Mouse (Mus musculus) Patski (cell line): ENCODE measurements at regions not wholly inside any gene's neighbourhood (a gene's known extent, or its start where the extent isn't known, plus 50 kb on each side); places are given as distances from the start of the nearest gene placed in this dataset.

Experiments
- ATAC-seq: fragments of 100-300 bp; one replicate; pipeline ENCODE4 v1.8.0; 2021
- CTCF ChIA-PET: fragments of 350-600 bp; sonication (Branson Sonifier 250); formaldehyde crosslinking; loops from one replicate; lab custom pipeline; 2022; ENCODE audit warnings: inconsistent platforms; lab: Charles Lee
- POLR2A ChIA-PET: fragments of 350-600 bp; sonication (Branson Sonifier 250); formaldehyde crosslinking; loops from one replicate; lab custom pipeline; 2022; ENCODE audit warnings: antibody characterized with exemption, inconsistent platforms; lab: Charles Lee
- DNase-seq: peaks from one replicate; pipeline ENCODE4 v3.0.0-alpha.2; 2011; ENCODE audit warnings: low read depth, low spot score
- H3K27me3 ChIP-seq: fragments of 371-371 bp; one replicate; pipeline ENCODE4 v1.5.1; 2021
- CTCF ChIP-seq: fragments of 100-300 bp; IDR thresholded peaks from one replicate; pipeline ENCODE4 v1.5.1; 2021
- in situ Hi-C: fragments of 300-500 bp; cut with MboI; formaldehyde crosslinking; loops from 3 replicates; pipeline ENCODE4 v1.11.1; 2018; ENCODE audit warnings: low pct_unique_long_range_greater_than_20kb, mixed read lengths

DNA sequence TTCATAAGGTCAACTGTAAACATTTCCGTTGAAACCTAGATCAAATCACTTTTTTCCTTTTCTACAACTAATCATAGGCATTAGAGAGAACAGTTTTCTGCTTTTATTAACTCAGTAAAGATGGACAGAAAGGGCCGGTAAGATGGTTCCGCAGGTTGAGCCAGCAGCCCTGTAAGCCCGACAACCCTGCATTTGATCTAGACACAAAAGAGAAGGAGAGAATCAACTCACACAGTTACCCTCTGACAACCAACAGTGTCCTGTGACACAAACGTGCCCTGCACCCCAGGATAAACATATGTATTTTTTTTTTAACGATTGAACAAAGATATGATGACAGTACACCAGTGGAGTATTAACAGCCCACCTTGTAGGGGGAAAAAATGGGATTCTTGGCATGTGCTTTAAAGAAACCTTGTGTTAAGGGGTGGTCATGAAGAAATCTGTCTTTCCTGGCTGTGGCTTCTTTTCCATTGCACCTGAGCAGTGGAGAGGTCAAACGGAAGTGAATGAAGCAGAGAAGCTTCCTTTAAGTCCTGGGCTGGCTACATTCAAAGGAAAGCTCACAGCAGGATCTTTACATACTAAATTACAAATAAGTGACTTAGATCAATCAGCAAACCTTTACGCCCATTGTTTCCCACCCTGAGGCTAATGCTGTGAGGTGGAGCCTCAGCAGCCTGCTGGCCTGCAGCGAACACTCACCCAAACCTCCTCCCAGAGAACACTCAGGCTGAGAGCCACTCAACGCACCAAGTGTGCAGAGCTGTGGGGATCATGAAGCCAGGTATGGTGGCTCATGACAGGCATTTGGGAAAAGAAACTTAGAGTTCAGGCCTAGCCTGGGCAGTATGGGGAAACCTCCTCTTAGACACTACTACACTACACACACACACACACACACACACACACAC, 66.8 kb upstream of the Arhgap29 start:
- ChIA-PET CTCF (interaction anchor here (0.8 to 4.3 kb wide), 21 partner anchors 13 to 257 kb away, joined by 3 to 34 read pairs (median 4); no protein-coding TSS in a partner anchor), POLR2A (interaction anchor here (0.7 to 1.9 kb wide), 2 partner anchors 68 to 128 kb away, joined by 4 to 5 read pairs; no protein-coding TSS in a partner anchor)
- no peak for ATAC-seq
- no peaks in the 10 kb centered on the region for H3K27me3 ChIP-seq
- no peak for DNase-seq
- in situ Hi-C loops, result loop anchor here (5.0 to 10.0 kb wide), 4 partner anchors 72 to 749 kb away; partner anchors contain the start of gene Gclm
- TF ChIP-seq CTCF, result no peak

DNA sequence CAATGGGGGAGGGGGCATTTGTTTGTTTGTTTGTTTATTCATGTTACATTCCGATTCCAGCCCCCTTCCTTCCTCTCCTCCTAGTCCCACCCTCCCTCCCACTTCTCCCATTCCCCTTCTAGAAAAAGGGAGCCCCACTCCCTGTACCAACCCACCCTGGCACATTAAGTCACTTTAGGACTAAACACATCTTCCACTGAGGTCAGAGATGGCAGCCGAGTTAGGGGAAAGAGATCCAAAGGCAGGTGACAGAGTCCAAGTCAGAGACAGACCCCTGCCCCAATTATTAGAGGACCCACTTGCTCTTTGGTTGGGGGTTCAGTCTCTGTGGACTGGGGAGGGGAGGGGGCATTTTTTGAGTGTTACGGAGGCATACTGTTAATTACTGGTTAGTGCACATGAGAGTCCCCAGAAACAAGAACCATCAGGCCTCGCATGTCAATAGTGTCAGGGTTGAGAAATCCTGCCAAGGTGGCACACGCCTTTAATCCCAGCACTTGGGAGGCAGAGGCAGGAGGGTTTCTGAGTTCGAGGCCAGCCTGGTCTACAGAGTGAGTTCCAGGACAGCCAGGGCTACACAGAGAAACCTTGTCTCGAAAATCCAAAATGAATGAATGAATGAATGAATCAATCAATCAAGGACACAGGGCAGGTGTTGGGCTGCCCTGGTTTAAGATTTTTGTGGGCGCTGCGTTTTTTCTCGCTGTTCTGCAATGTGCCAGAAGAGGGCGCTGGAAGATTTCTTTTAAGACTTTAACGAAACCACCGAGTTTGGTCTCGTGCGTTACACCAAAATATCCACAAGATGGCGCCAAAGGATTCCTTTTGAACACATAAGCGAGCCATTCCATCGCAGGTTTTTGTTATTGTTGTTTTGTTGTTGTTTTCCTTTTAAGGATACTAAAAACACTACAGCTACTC, 67.8 kb upstream of the Arhgap29 start:
- ChIA-PET POLR2A (interaction anchor here (1.1 kb wide), 1 partner anchor 238 kb away, joined by 3 read pairs; no protein-coding TSS in a partner anchor), CTCF (interaction anchor here (0.8 to 4.3 kb wide), 17 partner anchors 14 to 256 kb away, joined by 3 to 34 read pairs (median 3); no protein-coding TSS in a partner anchor)
- no peaks in the 10 kb centered on the region for H3K27me3 ChIP-seq
- peak; percentile 99 for TF ChIP-seq CTCF
- in situ Hi-C loops, result loop anchor here (5.0 to 10.0 kb wide), 4 partner anchors 73 to 750 kb away; partner anchors contain the start of gene Gclm
- no peak for ATAC-seq
- DNase-seq, result no peak

DNA sequence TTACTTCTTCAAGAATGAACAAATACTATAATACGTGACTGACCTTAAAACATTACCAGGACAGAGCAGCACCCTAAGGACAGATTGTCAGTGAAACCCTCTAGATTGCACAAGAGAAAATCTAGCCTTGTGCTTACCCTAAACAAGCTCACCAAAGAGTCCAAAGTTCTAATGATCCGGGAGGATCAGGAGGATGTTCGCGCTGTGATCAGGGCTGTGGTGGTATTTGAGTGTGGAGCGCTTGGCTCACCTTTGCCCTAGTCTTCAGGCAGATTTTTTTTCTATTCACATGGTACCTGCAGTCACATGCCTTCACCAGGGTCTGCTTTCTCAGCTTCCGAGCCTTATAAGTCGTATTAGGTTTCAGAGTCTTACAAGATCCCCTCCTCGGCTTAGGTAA, 65.3 kb upstream of the Abcd3 start:
- CTCF ChIA-PET, result interaction anchor here (1.2 kb wide), 1 partner anchor 242 kb away, joined by 4 read pairs; no protein-coding TSS in a partner anchor
- in situ Hi-C loops, result loop anchor here (10.0 kb wide), 1 partner anchor 754 kb away; no protein-coding TSS in a partner anchor
- no peak for ATAC-seq

DNA sequence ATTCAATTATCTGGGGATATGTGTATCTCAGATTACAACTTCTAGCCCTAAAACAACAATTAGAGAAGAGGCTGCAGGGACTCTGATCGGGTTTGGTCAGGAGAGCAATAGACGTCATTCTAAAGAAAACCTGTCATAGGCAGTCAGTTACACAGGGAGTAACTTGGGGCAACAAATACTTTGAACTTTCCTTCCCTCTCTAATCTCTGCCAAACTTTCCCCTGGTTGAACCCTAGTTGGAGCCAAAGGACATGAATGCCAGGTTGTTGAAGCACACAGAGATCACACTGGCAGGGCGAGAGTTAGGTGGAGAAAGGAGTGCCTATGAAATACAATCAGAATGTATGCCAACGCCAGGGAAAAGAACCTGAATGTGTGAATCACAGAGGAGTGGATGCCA, 60.0 kb upstream of the Abcd3 start:
- TF ChIP-seq CTCF, result no peak
- POLR2A ChIA-PET, result no interaction called here
- CTCF ChIA-PET, result interaction anchor here (1.0 kb wide), 1 partner anchor 335 kb away, joined by 3 read pairs; no protein-coding TSS in a partner anchor
- ATAC-seq, result no peak
- no peaks in the 10 kb centered on the region for H3K27me3 ChIP-seq
- in situ Hi-C loops, result loop anchor here (5.0 kb wide), 1 partner anchor 333 kb away; no protein-coding TSS in a partner anchor
- DNase-seq, result no peak

More for the DNA sequence above, 65.3 kb upstream of the Abcd3 start:
- H3K27me3 ChIP-seq, result no peaks in the 10 kb centered on the region
- TF ChIP-seq CTCF, result no peak
- no peak for DNase-seq
- POLR2A ChIA-PET, result no interaction called here

DNA sequence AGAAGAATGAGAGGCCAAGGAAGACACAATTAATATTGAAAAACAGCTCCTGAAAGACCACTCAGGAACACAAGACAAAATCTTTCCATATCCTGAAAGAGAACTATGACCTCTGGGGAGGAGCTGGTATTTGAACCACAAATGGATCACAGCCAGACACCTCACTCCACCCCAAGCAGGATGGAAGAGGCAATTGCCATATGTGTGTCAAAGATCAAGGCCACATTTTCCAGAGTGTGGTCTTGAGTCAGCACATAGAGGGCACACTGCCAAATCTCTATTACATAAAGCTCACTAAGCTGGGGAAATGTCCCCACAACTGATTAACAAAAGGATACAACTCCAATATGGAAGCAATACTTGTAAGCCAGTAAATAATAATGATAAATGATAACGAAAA, 59.5 kb upstream of the Abcd3 start:
- CTCF ChIA-PET, result interaction anchor here (1.0 kb wide), 1 partner anchor 335 kb away, joined by 3 read pairs; no protein-coding TSS in a partner anchor
- POLR2A ChIA-PET, result no interaction called here
- no peak for TF ChIP-seq CTCF
- no peaks in the 10 kb centered on the region for H3K27me3 ChIP-seq
- DNase-seq, result no peak
- in situ Hi-C loops, result no loop called here
- peak; percentile 21 for ATAC-seq

DNA sequence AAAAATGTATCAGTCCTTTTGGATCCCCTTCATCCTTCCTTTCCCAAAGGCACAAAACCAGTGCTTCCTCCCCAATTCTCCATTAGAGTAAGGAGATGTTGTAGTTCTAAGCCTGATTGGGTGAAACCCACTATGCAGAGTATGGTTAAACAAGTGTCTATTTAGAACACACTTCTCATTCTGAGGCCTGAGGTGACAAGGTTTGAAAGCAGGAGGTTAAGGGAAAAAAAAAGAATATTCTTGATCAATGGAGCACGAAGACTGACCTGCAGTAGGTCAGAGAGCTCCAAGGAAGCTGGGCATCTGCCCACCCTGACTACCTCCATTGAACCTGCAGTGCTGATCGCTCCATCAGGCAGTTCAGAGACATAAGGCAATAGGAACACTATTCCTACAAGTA, 58.5 kb upstream of the Abcd3 start:
- in situ Hi-C loops, result no loop called here
- POLR2A ChIA-PET, result no interaction called here
- no peak for ATAC-seq
- no peak for TF ChIP-seq CTCF
- no peaks in the 10 kb centered on the region for H3K27me3 ChIP-seq
- CTCF ChIA-PET, result interaction anchor here (0.9 kb wide), 1 partner anchor 17 kb away, joined by 3 read pairs; no protein-coding TSS in a partner anchor
- DNase-seq, result no peak

DNA sequence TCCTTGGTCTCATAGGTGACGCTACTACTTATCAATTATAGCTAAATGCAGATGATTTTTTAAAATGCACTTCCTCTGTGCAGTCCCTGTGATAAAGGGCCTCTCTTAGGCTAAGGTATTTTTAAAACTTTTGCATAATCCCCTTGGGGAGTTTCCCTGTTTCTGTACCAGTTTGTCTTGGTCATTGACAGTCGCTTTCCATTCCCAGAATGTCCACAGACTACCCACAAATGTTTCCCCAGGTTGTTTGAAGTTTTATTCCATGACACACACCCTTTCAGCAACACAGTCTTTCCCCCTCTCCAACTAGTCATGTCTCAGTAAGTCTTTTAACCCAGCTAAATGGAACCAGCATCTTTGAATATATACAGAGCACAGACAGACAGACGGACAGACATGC, 57.6 kb upstream of the Abcd3 start:
- ATAC-seq, result no peak
- ChIA-PET POLR2A (no interaction called here), CTCF (interaction anchor here (0.9 to 1.5 kb wide), 2 partner anchors 14 to 16 kb away, joined by 3 to 4 read pairs; no protein-coding TSS in a partner anchor)
- no peak for DNase-seq
- no peak for TF ChIP-seq CTCF
- no peaks in the 10 kb centered on the region for H3K27me3 ChIP-seq
- in situ Hi-C loops, result no loop called here

DNA sequence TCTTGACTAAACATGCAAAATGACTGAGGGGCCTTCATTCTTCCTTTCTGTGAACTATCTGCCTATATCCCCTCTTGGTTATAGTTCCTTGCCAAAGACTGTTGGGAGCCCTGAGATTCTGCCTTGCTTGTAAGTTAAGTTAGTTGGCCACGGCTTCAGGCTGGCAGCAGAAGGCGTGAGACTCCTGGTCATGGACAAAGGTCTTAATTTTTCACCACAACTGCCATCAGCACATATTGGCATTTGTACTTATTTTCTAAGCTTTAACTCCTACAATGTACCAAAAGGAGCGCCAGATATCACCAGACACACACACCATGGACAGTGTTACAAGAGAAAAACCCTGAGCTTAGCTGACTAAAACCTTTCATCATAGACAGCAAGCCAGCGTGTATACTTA, 56.7 kb upstream of the Abcd3 start:
- DNase-seq (no peak), ATAC-seq (no peak)
- CTCF ChIA-PET, result interaction anchor here (1.5 kb wide), 1 partner anchor 15 kb away, joined by 4 read pairs; no protein-coding TSS in a partner anchor
- in situ Hi-C loops, result no loop called here
- TF ChIP-seq CTCF, result no peak
- no peaks in the 10 kb centered on the region for H3K27me3 ChIP-seq
- POLR2A ChIA-PET, result no interaction called here

DNA sequence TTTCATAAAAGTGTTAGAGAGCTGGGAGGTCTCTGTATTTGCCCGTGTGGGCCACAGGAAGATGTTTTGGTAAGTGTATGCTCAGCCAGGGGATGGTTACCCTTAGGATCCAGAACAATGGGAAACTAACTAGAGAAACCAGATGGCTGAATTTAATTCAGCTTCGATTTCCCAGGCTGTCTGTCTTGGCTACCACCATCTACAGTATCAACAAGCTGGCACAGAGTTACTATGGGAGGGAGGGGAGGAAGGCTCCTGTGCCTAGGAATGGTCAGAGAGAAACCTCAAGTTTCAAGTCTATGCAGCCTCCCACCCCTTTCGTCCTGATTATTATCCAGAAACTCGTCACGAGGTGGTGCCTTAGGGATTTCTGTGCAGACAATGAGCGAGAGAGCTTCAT, 55.6 kb upstream of the Abcd3 start:
- CTCF ChIA-PET, result interaction anchor here (1.0 to 1.1 kb wide), 3 partner anchors 8 to 17 kb away, joined by 3 to 4 read pairs (median 3); no protein-coding TSS in a partner anchor
- TF ChIP-seq CTCF, result no peak
- DNase-seq (no peak), ATAC-seq (no peak)
- POLR2A ChIA-PET, result interaction anchor here (1.3 kb wide), 1 partner anchor 18 kb away, joined by 3 read pairs; no protein-coding TSS in a partner anchor
- in situ Hi-C loops, result no loop called here
- no peaks in the 10 kb centered on the region for H3K27me3 ChIP-seq
